Mouse (Mus musculus): Measurements from ENCODE around the gene Polr3k. TPM values are rescaled to one million over a fixed set of nuclear protein-coding genes. Genes with fewer than 3 reads are reported as not detected.

Gene Polr3k
- 21.3 and 26.9 TPM in 2 replicates for total RNA-seq (2012; rRNA removed)

GRCm38 (mm10) chr2:181863791-181864535 is at the start of gene Polr3k:
TSS of gene Polr3k (plus strand) at chr2:181864337.
- Histone ChIP-seq H3K4me3 (ENCODE audit: insufficient read depth in 1 of 2, low read depth in 1 of 2, low read length in 2 of 2, poor library complexity in 1 of 2, severe bottlenecking in 1 of 2) (peak within 1 kb of the TSS; percentile 74 to 79), H3K27ac (ENCODE audit: insufficient read depth, low read depth, low read length, poor library complexity, severe bottlenecking) (no peak within 1 kb of the TSS), H3K4me1 (ENCODE audit: control insufficient read depth in 2 of 2, insufficient read depth in 2 of 2, low read length in 2 of 2, poor library complexity in 1 of 2) (no peaks in the 10 kb centered on the region), H3K36me3 (ENCODE audit: control insufficient read depth, insufficient read depth, low read length, poor library complexity, severe bottlenecking) (peaks cover 3% of the 10 kb centered on the region), H3K9me3 (ENCODE audit: control insufficient read depth, insufficient read depth, low read depth, low read length) (no peaks in the 10 kb centered on the region), H3K9ac (ENCODE audit: insufficient read depth, low read depth, low read length, poor library complexity, severe bottlenecking) (peak within 1 kb of the TSS; percentile 79)
- in situ Hi-C loops (cut with MboI; ENCODE audit: low sequenced_read_pairs in 2 of 2, unreplicated experiment in 2 of 2), result no loop called here
- DNase-seq (ENCODE audit: low read depth, low spot score), result peak; percentile 89
- TF ChIP-seq ZNF384 (IDR thresholded peaks at IDR 0.05; ENCODE audit: low read depth, low read length) (no peak), HCFC1 (IDR thresholded peaks at IDR 0.05; ENCODE audit: borderline replicate concordance, insufficient read depth, low read length) (no peak), CHD2 (IDR thresholded peaks at IDR 0.05; ENCODE audit: low read depth, low read length) (no peak), MAFK (IDR thresholded peaks at IDR 0.05; ENCODE audit: insufficient read depth, low read depth, low read length) (no peak), ZC3H11A (IDR thresholded peaks at IDR 0.05; ENCODE audit: borderline replicate concordance, low read depth, low read length) (no peak)

- Histone ChIP-seq H3K27ac (ENCODE audit: insufficient read depth, low read depth, low read length, poor library complexity, severe bottlenecking) (no peak overlapping the region), H3K4me1 (ENCODE audit: control insufficient read depth in 2 of 2, insufficient read depth in 2 of 2, low read length in 2 of 2, poor library complexity in 1 of 2) (no peaks in the 10 kb centered on the region), H3K9ac (ENCODE audit: insufficient read depth, low read depth, low read length, poor library complexity, severe bottlenecking) (no peak overlapping the region), H3K36me3 (ENCODE audit: control insufficient read depth, insufficient read depth, low read length, poor library complexity, severe bottlenecking) (no peaks in the 10 kb centered on the region), H3K4me3 (ENCODE audit: insufficient read depth in 1 of 2, low read depth in 1 of 2, low read length in 2 of 2, poor library complexity in 1 of 2, severe bottlenecking in 1 of 2) (no peak overlapping the region), H3K9me3 (ENCODE audit: control insufficient read depth, insufficient read depth, low read depth, low read length) (no peaks in the 10 kb centered on the region)
- TF ChIP-seq ZNF384 (IDR thresholded peaks at IDR 0.05; ENCODE audit: low read depth, low read length) (no peak), HCFC1 (IDR thresholded peaks at IDR 0.05; ENCODE audit: borderline replicate concordance, insufficient read depth, low read length) (no peak), CHD2 (IDR thresholded peaks at IDR 0.05; ENCODE audit: low read depth, low read length) (no peak), MAFK (IDR thresholded peaks at IDR 0.05; ENCODE audit: insufficient read depth, low read depth, low read length) (no peak), ZC3H11A (IDR thresholded peaks at IDR 0.05; ENCODE audit: borderline replicate concordance, low read depth, low read length) (no peak)
- in situ Hi-C loops (cut with MboI; ENCODE audit: low sequenced_read_pairs in 2 of 2, unreplicated experiment in 2 of 2), result no loop called here
- DNase-seq (ENCODE audit: low read depth, low spot score), result no peak
Measured at GRCm38 (mm10) chr2:181829032-181829650, 35.0 kb upstream of the Polr3k start.

- no peak overlapping the region for H3K4me3 ChIP-seq (ENCODE audit: insufficient read depth in 1 of 2, low read depth in 1 of 2, low read length in 2 of 2, poor library complexity in 1 of 2, severe bottlenecking in 1 of 2)
- DNase-seq (ENCODE audit: low read depth, low spot score), result no peak
- peaks cover 0 to 3% of the 10 kb centered on the region in 2 experiments; a peak in 1 of 4 replicates for H3K4me1 ChIP-seq (ENCODE audit: control insufficient read depth in 2 of 2, insufficient read depth in 2 of 2, low read length in 2 of 2, poor library complexity in 1 of 2)
- H3K36me3 ChIP-seq (ENCODE audit: control insufficient read depth, insufficient read depth, low read length, poor library complexity, severe bottlenecking), result no peaks in the 10 kb centered on the region
- H3K9ac ChIP-seq (ENCODE audit: insufficient read depth, low read depth, low read length, poor library complexity, severe bottlenecking), result no peak overlapping the region
- TF ChIP-seq ZNF384 (IDR thresholded peaks at IDR 0.05; ENCODE audit: low read depth, low read length), result no peak
- TF ChIP-seq CHD2 (IDR thresholded peaks at IDR 0.05; ENCODE audit: low read depth, low read length), result no peak
- TF ChIP-seq MAFK (IDR thresholded peaks at IDR 0.05; ENCODE audit: insufficient read depth, low read depth, low read length), result no peak
- TF ChIP-seq HCFC1 (IDR thresholded peaks at IDR 0.05; ENCODE audit: borderline replicate concordance, insufficient read depth, low read length), result no peak
- no peak for TF ChIP-seq ZC3H11A (IDR thresholded peaks at IDR 0.05; ENCODE audit: borderline replicate concordance, low read depth, low read length)
- H3K9me3 ChIP-seq (ENCODE audit: control insufficient read depth, insufficient read depth, low read depth, low read length), result no peaks in the 10 kb centered on the region
- in situ Hi-C loops (cut with MboI; ENCODE audit: low sequenced_read_pairs in 2 of 2, unreplicated experiment in 2 of 2), result no loop called here
- no peak overlapping the region for H3K27ac ChIP-seq (ENCODE audit: insufficient read depth, low read depth, low read length, poor library complexity, severe bottlenecking)
Measured at GRCm38 (mm10) chr2:181832745-181833144, 31.4 kb upstream of the Polr3k start.

GRCm38 (mm10) chr2:181837372-181838292 is 26.5 kb upstream of the Polr3k start, which contains the start of gene Pcmtd2:
TSS of gene Pcmtd2 (plus strand) at chr2:181837854.
- TF ChIP-seq MAFK (IDR thresholded peaks at IDR 0.05; ENCODE audit: insufficient read depth, low read depth, low read length) (no peak), HCFC1 (IDR thresholded peaks at IDR 0.05; ENCODE audit: borderline replicate concordance, insufficient read depth, low read length) (peak; percentile 46; the same call in 1 of the 2 replicates), ZNF384 (IDR thresholded peaks at IDR 0.05; ENCODE audit: low read depth, low read length) (no peak)
- peak within 1 kb of the TSS; percentile 82 for H3K9ac ChIP-seq (ENCODE audit: insufficient read depth, low read depth, low read length, poor library complexity, severe bottlenecking)
- H3K36me3 ChIP-seq (ENCODE audit: control insufficient read depth, insufficient read depth, low read length, poor library complexity, severe bottlenecking), result no peaks in the 10 kb centered on the region
- H3K27ac ChIP-seq (ENCODE audit: insufficient read depth, low read depth, low read length, poor library complexity, severe bottlenecking), result peak within 1 kb of the TSS; percentile 44; the same call in 1 of the 2 replicates
- H3K9me3 ChIP-seq (ENCODE audit: control insufficient read depth, insufficient read depth, low read depth, low read length), result no peaks in the 10 kb centered on the region
- H3K4me1 ChIP-seq (ENCODE audit: control insufficient read depth in 2 of 2, insufficient read depth in 2 of 2, low read length in 2 of 2, poor library complexity in 1 of 2), result peaks cover 0 to 6% of the 10 kb centered on the region in 2 experiments; a peak in 1 of 4 replicates
- peak; percentile 83 for DNase-seq (ENCODE audit: low read depth, low spot score)
- peak within 1 kb of the TSS; percentile 68 to 85 for H3K4me3 ChIP-seq (ENCODE audit: insufficient read depth in 1 of 2, low read depth in 1 of 2, low read length in 2 of 2, poor library complexity in 1 of 2, severe bottlenecking in 1 of 2)
- in situ Hi-C loops (cut with MboI; ENCODE audit: low sequenced_read_pairs in 2 of 2, unreplicated experiment in 2 of 2), result no loop called here

Data from ES-E14 (cell line).